Mouse (Mus musculus) ovary, adult 18-20 months (tissue): ENCODE data around the gene Chst8.
A peak's percentile ranks its signal among the peaks of the same experiment; 100 is the strongest.

Experiments
- DNase-seq: peaks from one replicate; pipeline ENCODE4 v3.0.0; 2022; ENCODE audit warnings: low spot score, mixed read lengths

Chst8 gene

DNA sequence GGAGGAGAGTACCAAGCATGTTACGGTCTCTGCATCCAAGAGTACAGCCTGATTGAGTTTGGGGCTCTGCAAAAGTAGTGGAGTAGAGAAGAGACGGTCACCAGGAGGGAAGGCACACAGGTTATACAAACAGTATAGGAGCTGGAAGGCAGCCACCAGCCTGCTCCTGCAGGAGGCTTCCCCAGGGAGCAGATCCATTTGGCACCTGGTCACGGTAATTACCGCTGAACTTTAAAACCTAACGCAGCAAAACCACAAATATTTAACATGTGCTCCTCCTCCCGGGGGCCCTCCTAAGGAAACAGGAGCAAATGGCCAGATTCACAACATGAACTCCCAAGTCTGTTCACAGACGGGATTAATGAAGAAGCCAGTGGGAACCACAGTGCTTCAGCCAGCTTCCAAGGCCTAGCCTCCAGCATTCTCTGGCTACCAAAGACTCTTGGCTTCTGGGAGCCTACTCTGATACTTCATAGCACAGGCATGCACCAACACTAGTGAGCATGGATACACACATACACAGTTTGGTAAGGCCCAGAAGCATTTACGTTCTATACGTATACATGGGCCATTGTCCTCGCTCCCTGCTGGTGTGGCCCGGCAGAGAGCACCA lies 97.6 kb downstream of the Chst8 start:
- no peak for DNase-seq

DNA sequence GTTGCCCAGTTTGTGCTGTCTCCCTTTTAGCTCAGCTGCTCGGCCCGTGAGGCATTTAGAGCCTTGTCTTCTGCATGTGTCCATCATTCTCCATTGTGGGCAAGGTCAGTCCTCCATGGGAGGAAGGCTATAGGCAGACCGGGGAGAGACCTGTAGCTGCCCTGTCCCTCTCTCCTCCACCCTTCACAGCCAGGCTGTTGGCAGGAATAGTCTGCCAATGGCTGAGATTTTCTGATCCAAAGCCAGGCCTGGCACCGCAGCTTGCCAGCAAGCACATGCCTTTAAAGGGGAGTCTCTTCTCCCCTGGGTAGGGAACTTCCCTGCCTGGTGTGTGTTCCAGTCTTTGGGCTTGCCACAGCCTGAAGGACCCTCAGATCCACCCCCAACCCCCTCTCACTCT lies 103.4 kb downstream of the Chst8 start:
- no peak for DNase-seq

DNA sequence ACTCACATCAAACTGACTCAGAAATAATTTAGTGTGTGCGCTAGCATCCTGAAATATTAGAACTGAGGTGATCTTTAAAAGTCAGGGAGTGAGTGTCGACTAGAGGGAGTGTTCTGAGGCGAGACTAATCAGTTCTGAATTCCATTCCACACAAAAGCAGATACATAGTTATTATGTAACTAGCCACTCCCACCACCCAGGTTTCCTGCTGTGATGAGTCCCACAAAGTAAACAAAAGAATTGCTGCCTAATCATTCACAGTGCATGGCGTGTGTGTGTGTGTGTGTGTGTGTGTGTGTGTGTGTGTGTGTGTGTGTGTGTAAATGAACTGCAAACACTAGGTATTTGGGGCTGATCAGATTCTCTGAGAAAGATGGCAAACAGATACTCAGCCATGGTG lies 108.1 kb downstream of the Chst8 start:
- no peak for DNase-seq

DNA sequence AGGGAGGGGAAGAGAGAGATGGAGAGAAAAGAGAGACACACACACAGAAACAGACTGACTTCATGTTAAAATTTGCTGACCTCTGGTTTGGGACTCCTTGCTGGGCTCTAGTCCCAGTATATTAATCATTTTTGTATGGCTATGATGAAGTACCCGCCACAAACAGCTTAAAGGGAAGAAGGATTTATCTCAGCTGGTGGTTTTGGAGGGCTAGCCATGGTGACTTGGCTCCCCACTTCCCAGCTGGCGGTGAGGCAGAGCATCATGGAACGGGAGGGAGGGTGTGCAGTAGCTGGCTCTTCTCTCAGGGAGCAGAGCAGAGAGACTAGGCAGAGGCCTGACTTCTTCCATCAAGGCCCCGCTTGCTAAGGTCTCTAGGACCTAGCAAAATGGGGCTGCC lies 109.1 kb downstream of the Chst8 start:
- no peak for DNase-seq

GRCm38 (mm10) chr7:34702718-34703351 lies 109.7 kb downstream of the Chst8 start:
- DNase-seq = no peak

DNA sequence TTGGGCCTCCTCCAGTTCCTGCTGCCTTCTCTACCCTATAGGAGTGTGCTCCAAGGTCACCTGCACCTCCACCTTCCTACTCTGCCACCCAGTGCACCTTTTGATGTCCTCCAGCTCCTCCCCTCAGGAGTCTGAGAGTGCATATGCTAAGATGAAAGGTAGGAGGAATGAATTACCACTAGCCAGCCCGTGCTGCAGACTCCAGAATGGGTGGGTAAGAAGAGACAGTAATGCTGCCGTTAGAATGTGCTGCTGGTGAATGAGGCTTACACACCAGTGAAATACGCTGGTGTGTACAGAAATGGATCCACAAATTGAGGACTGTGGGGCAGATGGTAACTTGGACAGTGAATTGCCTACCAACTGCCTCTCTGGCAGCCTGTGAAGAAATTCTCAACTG lies 112.6 kb downstream of the Chst8 start:
- no peak for DNase-seq

GRCm38 (mm10) chr7:34698221-34698620 lies 114.3 kb downstream of the Chst8 start:
- DNase-seq = no peak

DNA sequence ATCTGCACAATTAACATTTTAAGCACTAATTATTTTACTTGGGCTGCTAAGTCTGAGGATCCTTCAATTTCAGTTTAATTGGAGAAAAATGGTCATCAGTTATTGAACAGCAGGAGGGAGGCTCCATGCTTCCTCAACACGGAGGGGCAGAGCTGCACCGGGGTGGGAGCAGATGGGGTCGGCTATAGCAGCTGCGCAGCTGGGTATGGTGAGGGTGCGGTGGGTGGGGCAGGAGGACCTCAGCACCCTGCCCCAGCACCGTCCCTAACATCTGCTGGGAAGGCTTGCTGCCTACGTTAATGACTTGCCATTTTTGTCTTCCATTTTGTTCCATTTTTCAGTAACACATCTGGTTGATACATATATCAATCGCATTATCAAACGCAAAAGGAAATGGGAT lies 116.4 kb downstream of the Chst8 start:
- no peak for DNase-seq

DNA sequence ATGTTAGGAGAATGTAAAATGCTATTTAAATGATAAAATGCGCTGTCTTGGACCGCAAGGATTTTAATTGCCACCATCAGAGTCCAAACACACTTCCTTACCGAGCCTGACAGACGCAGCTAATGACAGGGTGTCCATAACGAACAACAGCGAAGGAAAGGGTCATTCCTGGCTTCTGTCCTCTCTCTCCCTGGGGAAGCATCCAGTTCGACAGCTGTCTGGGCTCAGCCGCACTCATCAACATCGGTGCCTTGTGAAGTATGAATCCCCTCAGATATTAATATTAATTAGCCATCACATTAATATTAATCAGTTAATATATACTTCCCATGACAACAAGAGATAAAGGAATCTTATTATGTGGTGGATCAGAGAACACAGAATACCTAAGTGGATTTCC lies 117.6 kb downstream of the Chst8 start:
- DNase-seq = no peak

DNA sequence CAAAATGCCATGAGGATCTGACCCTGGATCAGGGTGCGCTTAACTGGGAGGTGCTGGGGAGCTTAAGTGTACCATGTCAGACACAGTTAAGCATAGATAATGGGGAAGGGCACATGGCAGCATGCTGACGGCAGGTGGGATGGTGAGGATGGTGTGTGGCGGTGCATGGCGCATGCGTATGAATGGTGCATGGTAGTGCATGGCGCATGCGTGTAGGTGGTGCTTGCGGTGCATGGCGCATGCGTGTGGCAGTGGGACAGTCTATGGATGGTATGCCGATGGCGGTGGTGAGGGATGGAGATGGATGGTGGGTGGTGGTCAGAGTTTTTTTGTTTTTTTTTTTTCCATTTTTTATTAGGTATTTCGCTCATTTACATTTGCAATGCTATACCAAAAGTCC lies 118.6 kb downstream of the Chst8 start:
- DNase-seq = no peak

GRCm38 (mm10) chr7:34693072-34693471 lies 119.4 kb downstream of the Chst8 start:
- no peak for DNase-seq

DNA sequence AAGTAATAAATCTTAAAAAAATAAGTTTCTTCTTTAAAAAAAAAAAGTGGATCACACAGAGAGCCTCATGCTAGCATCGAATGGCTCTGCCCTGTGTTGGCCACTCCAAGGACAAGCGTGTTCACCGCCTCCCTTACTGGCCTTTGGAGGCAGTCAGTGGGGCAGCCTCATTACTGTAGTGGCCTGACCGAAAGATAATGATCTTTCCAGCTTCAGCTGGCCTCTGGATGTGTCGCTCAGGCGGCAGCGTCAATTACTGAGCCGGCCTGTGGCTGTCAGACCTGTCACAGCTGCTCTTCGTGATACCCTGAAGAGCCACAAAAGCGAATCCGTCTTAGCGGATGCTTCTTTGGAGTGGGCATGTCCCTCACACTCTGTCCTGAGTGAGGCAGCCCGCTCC lies 122.4 kb downstream of the Chst8 start:
- DNase-seq = no peak

DNA sequence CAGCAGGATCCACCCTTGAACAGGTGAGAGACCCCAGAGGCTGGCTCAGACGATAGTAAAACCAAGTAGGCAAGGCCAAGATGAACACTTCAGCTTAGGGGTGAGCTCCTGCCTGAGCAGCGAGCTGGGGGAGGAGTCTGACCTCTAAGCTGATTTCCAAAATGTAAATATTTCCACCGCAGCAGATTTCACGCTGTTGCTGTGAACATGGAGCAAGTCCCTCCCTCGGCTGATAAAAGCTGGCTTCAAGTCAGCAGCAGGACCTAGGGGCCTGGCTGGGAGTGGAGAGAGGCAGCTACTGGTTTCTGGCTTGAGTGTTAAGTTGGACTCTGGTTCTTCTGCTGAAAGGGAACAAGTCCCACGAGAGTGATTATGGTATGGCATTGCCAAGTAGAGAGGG lies 123.5 kb downstream of the Chst8 start:
- DNase-seq = peak; percentile 64

GRCm38 (mm10) chr7:34685801-34686200 lies 126.7 kb downstream of the Chst8 start:
- DNase-seq = no peak

DNA sequence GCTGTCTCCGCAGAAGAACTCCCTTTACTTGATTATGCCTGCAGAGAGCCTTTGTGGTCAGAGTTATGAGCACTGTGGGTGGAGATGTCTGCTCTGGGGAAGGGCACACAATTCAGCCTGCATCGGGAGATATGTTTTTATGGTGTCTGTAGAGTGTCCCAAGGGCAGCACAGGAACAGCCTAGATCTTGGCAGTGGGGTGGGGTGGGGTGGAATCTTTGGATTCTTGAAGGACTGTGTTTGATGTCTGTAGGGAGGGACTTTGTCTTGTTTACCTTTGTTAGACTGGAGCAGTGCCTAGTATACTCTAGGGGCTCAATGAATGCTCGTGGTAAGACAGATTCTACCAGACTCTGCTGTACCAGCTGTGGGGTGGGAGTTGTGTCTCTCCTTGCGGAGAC lies 127.3 kb downstream of the Chst8 start:
- DNase-seq = peak; percentile 20

- DNase-seq = no peak
These were observed 131.6 kb downstream of the Chst8 start for GRCm38 (mm10) chr7:34680771-34681421.

DNA sequence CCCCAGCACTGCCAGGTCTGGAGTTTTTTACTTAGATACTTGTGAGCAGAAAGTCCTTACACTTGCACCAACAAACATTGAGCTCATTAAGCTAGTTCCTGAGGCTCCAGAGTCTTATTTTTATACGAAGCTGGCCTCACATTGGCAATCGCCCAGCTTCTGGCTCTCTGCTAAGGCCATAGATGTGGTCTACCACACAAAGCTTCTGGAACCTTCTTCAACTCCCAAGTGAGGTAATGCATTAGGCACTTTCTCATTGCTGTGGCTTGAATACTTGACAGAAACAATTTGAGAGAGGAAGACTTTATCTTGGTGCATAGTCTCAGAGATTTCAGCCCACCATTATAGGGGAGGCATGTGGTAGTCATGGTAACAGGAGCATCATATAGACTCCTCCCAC lies 132.6 kb downstream of the Chst8 start:
- no peak for DNase-seq

GRCm38 (mm10) chr7:34675831-34676514 lies 136.5 kb downstream of the Chst8 start:
- DNase-seq = peak; percentile 33

DNA sequence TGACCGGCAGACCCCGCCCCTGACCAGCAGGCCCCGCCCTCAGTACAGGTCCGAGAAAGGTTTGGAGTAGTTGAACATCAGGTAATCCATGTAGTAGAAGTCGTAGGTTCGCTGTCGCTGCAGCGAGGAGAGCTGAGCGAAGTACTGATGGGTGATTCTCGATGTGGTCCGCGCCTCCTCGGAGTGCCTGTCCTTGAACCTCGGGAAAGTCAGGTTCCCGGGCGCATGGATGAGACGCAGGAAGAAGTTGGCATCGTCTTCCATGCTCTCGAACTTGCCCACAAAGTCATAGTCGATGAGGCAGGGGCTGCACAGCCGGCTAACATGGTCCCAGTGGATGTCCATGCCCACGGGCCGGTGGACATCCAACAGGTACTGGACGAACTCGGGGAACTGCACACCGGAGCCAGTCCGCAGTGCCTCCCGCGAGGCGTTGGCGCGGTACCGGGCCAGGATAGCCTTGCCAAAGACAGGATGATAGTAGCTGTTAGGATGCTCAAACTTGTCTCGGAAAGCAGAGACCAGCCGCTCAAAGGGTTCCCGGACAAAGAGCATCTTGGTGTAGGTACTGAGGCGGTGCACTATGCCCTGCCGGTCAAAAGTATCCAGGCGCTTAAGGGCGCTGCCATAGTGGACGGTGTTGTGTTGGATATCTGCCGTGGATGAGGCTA lies 137.3 kb downstream of the Chst8 start:
- no peak for DNase-seq

DNA sequence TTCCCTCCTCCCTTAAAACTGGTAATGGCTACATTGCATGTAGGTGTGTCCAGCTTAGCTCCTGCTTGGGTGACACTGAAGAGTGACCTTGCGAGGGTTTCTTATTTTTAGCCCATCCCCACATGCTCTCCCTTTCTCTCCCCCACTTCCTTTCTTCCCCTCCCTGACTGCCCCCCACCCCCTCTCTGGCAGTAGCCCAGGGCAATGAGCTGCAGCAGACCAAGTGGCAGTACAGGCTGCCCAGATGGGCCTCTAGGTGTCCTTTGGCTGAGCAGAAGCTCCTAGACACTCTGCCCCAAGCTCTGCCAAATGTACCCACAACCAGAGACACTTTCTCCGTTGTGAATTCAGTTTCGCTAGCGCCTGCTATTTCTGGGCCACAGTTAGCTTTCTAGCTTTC lies 139.6 kb downstream of the Chst8 start:
- no peak for DNase-seq

DNA sequence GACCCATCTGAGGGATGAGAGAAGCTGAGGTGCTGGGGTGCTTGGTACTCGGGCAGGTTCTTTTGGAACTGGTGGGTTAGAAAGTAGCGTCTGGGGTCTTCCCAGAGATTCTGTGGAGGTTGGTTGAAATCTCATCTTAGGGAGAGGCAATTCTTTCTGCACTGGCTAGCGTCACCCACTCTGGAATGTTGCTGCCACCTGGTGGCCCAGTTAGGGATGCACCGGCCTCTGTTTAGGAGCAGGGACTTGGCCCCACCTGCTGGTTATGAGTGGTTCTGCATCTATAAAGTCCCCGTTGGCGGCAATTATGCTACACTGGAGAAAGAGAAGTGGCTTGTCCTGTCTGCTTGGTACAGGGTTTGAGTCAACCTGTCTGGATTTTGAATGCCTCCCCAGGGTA lies 140.6 kb downstream of the Chst8 start:
- peak; percentile 66 for DNase-seq

- DNase-seq = no peak
These were observed 141.7 kb downstream of the Chst8 start for GRCm38 (mm10) chr7:34670778-34671177.

DNA sequence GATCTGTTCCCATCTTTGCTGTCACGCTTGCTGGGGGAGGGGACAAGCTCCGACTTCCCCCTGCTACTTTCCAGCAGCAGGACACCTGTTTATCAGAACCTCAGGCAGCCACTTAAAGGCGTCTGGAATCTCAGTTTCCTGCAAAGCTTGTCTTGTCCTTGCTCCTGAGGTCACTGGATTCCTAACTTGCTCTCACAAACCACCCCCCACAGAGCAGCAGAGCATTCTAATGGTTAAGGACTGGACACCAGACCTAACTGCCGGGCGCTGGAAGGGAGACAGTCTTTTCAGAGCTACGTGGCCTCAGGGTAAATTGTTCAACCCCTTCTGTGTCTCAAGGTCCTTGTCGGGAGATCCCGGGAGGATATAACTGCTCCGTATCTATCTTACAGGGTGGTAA lies 143.2 kb downstream of the Chst8 start:
- no peak for DNase-seq
